Mouse (Mus musculus): Measurements from ENCODE around the gene Galnt18.

DNA sequence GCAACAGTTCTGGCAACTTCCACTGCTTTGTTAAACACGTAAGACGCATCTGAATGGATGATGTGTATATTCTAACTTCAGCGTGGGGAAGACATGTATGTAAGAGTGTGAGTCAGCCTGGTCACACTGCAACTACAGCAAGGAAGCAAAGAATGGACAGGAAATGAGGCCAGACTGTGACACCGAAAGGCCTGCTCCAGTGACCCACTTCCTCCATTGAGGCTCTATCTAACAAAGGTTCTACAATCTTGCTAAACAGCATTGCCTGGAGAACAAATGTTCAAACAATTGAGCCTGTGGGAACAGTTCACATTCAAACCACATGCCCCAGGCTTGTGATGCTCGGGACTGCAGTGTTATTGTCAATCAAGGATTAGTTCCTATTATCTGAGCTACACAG, 21.0 kb upstream of the Galnt18 start:
- no peak for TF ChIP-seq POLR2A (IDR thresholded peaks at IDR 0.05; ENCODE audit: low read depth, low read length)
- TF ChIP-seq CTCF (IDR thresholded peaks at IDR 0.05; ENCODE audit: extremely low read depth, insufficient read depth, insufficient read length, insufficient replicate concordance) = no peak

All from spleen, adult 2 months (tissue).